Mouse (Mus musculus) adrenal gland, adult (tissue): ENCODE measurements around the gene Nt5dc1.
"Not testable (repeated sequence)": the region's sequence is repeated elsewhere in the genome, so short reads cannot be mapped to it uniquely, and the experiment has no call there.

Source experiments
- DNase-seq, 2 experiments: peaks; one replicate each; pipeline ENCODE4 v3.0.0; 2022 to 2023; ENCODE audit warnings: low spot score in 1 of 2; ENCODE audit not compliant: inconsistent age in 2 of 2

The Nt5dc1 gene

GRCm38 (mm10) chr10:34316571-34317216 lies 101.7 kb downstream of the Nt5dc1 start:
- DNase-seq = peak; percentile 25 to 58

DNA sequence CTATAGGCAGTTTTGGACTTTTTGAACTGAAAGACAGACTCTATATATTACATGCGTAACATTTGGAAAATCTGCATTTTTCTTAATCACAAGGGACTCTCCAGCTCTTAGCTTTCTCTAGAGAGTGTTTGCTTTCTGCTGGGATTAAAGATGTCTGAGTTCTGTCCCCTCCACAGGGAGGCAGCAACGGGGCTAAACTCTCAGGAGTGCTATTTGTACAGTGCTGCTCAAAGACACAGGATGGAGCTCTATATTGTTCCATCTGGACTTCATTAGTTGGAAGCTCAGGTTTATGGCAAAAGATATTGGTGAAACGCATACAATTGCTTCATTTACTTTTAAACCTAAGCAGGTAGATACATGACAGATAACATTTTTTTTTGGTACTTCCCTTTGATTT lies 105.8 kb downstream of the Nt5dc1 start:
- DNase-seq = no peak

DNA sequence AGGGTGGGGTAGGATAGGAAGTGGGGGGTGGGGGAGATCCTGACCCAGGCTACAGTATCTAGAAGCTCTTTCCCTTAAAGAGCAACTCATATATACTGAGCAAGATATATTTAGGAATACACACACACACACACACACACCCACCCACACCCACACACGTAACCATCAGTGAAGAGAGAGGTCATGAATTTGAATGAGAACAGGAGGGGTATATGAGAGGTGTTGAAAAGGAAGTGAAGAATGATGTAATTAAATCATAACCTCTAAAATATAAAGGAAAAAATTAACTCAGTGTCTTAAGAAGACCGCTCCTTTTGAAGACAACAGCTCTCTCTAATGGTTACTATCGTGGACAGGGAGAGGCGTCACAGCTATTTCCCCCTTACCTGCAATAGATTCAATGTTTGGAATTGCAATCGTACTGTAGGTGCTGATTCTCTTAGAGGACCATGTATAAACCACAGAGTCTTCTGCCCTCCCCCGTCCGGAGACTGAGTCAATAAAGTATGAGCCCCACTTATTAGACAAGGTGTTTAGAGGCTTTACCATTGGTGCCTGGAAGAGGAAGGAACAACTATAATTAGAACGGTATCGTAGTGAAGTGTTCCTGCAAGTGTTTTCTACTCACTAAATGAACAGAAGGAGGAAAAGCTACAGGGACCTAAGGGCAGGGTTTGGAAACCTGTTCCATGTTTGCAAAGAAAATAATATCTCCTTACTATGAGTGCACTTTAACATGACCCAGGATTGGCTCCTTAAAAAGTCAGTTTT lies 108.3 kb downstream of the Nt5dc1 start:
- DNase-seq = no peak

DNA sequence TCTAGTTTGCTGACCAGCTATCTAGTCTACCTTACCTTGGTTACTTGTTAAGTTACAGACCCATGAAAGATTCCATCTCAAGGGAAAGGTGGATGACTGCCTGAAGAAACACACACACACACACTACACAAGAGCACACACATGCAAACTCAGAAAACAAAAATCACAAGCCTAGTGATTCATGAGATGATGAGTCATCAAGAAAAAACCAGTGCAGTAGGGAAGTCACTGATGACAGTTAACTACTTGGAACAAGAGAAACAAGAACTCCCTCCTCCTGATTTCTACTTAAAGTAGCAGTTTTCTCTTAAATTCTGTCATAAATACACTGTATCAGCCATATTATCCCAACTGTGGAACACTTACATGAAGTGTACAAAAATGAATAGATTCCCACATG lies 111.3 kb downstream of the Nt5dc1 start:
- DNase-seq = no peak

GRCm38 (mm10) chr10:34300368-34300767 lies 118.0 kb downstream of the Nt5dc1 start:
- no peak for DNase-seq

- DNase-seq = peak in 1 of 2 experiments; percentile 38
Observed at GRCm38 (mm10) chr10:34297980-34298753, 120.2 kb downstream of the Nt5dc1 start.

DNA sequence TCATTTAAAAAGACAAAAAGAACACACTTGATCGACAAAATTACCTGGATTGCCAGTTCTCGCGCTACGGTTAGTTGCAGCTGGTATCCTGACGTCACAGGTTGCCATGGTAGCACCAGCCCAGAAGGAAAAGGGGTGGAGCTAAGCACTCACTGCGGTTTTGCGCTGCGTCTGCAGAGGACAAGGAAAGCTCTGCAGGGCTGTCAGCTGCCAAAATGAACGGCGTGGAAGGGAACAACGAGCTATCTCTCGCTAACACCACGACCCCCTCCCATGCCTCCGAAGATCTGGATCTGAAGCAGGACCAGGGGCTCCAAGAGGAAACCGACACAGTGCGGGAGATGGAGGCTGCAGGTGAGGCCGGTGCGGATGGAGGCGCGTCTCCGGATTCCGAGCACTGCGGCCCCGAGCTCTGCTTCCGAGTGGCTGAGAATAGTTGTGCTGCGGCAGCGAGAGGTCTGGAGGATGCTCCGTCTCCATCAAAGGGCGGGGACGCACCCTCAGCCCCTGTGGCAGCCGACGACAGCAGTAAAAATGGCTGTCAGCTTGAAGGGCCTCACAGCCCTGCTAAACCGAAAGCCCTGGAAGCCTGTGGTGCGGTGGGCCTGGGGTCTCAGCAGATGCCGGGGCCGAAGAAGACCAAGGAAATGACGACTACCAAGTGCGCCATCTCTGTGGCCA lies 120.9 kb downstream of the Nt5dc1 start, which contains the start of gene Tspyl4:
Tspyl4 (plus strand) TSS at position 144 of the 681 bp plus-strand sequence.
- DNase-seq = peak; percentile 92 to 97

GRCm38 (mm10) chr10:34296911-34297298 lies 121.4 kb downstream of the Nt5dc1 start:
- DNase-seq = peak in 1 of 2 experiments; percentile 49

GRCm38 (mm10) chr10:34282420-34283238 lies 135.7 kb downstream of the Nt5dc1 start:
- peak in 1 of 2 experiments; percentile 88 for DNase-seq

DNA sequence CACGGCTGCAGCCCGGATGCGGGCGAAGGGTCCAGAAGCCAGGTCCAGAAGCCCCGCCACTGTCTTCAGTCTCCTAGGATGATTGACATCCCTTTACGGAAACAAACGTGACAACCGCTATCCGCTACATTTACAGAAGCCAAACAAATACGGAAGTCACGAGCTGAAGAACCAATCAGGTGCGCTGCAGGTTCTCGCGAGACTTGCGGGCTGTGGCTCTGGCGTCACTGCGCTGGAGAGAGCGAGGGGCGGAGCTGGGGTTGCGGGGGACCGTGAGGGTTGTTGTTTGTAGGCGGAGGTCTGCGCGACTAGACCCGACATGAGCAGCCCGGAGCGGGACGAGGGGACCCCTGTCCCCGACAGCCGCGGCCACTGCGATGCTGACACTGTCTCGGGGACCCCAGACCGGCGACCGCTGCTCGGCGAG lies 136.4 kb downstream of the Nt5dc1 start, which contains the start of gene Tspyl1:
Tspyl1 (plus strand) TSS at position 229 of the 427 bp plus-strand sequence.
- peak; percentile 97 to 99 for DNase-seq

DNA sequence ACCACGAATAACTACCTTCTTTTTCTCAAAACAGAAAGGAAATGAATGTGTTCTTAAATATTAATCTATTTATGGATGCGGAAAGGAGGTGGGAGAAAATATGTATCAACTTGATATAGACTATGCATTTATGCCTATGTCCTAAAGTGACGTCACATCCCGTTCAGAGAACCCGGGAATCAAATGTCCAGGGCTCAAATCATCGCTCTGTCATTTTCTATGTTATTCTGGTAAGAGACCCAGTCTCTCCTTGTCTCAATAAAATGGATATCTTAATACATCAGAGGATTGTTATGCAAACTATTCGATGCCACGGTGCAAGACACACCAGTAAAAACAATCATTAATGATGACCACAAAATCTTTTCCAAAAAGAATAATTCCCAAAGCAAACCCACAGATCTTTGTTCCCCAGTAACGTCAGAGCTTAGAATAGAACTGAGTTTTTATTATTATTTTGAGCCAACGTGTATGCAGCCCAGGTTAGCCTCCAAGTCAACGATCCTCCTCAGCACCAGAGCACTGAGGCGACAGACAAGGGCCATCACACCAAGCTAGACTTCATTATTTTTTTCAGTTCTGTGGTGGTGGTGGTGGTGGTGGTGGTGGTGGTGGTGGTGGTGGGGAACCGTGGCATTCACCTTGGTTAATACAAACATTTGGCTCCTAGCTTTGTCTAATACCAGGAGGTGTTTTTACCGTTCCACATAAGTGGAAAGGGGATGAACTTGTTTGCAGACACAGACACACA lies 137.0 kb downstream of the Nt5dc1 start:
- peak in 1 of 2 experiments; percentile 67 for DNase-seq

DNA sequence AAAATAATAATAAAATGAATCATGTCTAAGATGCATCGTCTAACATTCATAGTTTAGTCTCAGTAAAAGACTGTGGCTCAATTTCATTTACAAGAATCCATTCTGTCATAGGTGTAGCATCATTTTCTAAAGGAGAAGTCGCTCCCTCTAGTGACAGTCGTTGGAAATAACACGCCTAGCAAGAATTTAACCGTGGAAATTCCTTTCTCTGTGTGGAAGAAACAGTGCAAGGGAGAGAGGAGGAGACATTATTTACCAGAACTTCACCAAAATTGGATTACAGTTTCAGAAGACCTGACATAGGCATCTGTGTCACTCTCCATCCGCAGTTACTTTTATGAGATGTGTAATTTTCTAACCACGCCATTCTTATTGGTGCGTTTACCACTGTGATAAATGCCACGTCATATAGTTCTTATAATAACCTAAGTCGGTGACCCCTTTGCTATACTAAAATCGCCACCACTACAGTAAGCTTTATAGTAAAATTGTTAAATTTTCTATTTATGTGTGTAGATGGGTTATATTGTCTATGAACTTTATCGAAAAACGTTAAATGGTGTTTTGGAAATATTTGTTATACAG lies 137.7 kb downstream of the Nt5dc1 start:
- DNase-seq = peak; percentile 32 to 88

DNA sequence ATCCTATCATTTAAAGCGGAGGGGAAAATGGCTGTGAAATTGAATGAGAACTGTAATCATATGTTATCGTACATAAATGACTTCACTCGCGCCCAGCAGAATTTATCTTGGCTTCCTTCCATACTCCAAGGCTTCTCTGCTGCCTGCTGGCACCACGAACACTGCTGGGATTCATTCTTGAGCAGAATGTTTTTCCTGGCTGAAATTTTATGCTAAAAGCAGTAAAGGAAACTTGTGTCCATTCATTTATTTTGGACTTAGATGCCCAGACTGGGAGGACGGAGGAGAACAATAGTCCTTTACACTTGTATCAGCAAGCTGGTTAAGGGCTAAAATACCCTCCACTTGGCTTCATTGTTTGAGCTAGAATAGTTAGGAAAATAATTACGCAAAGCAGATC lies 146.7 kb downstream of the Nt5dc1 start:
- peak in 1 of 2 experiments; percentile 60 for DNase-seq

- DNase-seq = peak in 1 of 2 experiments; percentile 40
Observed at GRCm38 (mm10) chr10:34267312-34268070, 150.9 kb downstream of the Nt5dc1 start.

DNA sequence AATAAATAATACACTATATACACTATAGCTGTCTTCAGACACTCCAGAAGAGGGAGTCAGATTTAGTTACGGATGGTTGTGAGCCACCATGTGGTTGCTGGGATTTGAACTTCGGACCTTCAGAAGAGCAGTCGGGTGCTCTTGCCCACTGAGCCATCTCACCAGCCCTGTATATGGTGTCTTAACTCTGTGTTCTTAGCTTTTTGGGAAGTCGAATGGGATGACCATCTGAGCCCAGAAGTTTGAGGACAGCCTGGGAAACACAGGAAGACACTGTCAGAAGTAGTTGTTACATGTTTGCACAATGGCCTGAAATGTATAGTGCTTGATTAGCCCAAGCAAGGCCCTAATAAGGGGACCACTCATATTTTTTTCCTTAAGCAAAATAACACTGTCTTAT lies 153.2 kb downstream of the Nt5dc1 start:
- DNase-seq = no peak

DNA sequence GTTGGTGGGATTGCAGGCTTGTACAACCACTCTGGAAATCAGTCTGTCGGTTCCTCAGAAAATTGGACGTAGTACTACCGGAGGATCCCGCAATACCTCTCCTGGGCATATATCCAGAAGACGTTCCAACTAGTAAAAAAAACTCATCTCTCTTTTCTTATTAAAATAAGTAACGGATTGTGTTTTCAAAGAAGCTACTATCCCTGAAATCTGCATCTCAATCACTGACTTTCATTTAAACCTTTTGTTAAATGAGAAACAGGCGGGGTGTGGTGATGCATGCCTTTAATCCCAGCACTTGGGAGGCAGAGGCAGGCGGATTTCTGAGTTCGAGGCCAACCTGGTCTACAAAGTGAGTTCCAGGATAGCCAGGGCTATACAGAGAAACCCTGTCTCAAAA lies 165.5 kb downstream of the Nt5dc1 start:
- DNase-seq = not testable (repeated sequence)

- DNase-seq = no peak
Observed at GRCm38 (mm10) chr10:34249594-34249993, 168.8 kb downstream of the Nt5dc1 start.

DNA sequence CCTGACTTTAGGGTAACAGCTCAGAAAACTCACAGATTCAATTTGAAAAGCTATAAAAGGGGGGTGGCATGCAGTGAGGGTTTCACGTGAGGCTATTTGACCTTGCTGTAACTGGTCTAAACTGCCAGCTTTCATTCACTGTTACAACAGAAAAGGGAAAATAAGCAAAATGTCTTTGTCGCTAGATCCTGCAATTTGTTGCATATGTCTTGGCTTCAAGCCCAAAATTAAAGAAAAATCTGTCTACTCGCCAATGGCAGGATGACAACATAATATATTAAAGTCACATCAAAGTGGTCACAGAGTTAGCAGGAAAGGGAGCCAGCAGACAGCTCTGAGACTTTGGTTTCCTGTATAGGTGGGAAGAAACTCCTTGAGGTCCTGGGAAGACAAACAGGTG lies 170.6 kb downstream of the Nt5dc1 start:
- no peak for DNase-seq
